Mouse (Mus musculus): Measurements from ENCODE around the gene Ppp1r13l. TPM values are rescaled to one million over a fixed set of nuclear protein-coding genes. Genes with fewer than 3 reads are reported as not detected.

Gene Ppp1r13l
- total and polyA plus RNA-seq, 3 experiments = 1.5 to 15.9 TPM; not detected in 1

DNA sequence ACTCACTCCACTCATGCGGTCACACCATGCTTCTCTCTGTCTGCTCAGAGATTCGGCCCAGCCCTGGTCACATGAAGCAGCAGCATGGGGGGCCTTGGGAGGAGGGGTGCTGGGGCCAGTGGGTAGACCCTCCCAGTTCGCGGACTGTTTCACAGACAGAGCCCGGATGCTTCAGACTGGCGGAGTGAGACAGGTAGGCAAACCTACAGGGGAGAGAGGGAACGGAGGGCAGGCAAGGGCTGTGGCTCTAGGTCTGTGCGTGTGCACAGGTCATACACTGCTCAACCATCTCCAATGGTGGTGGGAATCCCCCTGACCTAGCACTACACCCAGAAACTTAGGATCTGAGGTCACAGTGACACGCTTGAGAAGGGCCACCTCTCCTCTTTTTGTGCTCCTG, 40.1 kb upstream of the Ppp1r13l start:
- Histone ChIP-seq H3K4me3 (ENCODE audit: control insufficient read depth in 1 of 2, insufficient read depth in 1 of 2, low read depth in 2 of 2, low read length in 2 of 2) (peak overlapping the region in 1 of 2 experiments; percentile 66; a peak in 2 of 4 replicates), H3K27ac (ENCODE audit: control insufficient read depth, low read depth, low read length) (no peak overlapping the region), H3K79me2 (ENCODE audit: control insufficient read depth, insufficient read depth, low read length, poor library complexity) (no peaks in the 10 kb centered on the region), H3K9ac (ENCODE audit: control insufficient read depth, low read depth, low read length, poor library complexity, severe bottlenecking) (peak overlapping the region; percentile 52), H3K4me1 (ENCODE audit: control insufficient read depth in 1 of 2, insufficient read depth in 2 of 2, low read length in 2 of 2) (peaks cover 0 to 25% of the 10 kb centered on the region in 2 experiments; a peak in 2 of 4 replicates), H3K9me3 (replicated peaks; ENCODE audit: insufficient read depth, low read length) (no peaks in the 10 kb centered on the region), H3K36me3 (ENCODE audit: control insufficient read depth in 1 of 2, insufficient read depth in 2 of 2, low read length in 2 of 2) (no peaks in the 10 kb centered on the region), H3K27me3 (ENCODE audit: control insufficient read depth in 1 of 2, insufficient read depth in 2 of 2, low read length in 2 of 2) (peaks cover under 1 to 2% of the 10 kb centered on the region in 2 experiments; a peak in 2 of 4 replicates)
- DNase-seq (ENCODE audit: low read depth, low spot score) = no peak
- TF ChIP-seq SMC3 (IDR thresholded peaks at IDR 0.05; ENCODE audit: low read depth, low read length) (no peak), POLR2A (IDR thresholded peaks at IDR 0.05; ENCODE audit: control insufficient read depth in 1 of 2, insufficient read depth in 1 of 2, low read depth in 1 of 2, low read length in 2 of 2, poor library complexity in 1 of 2) (no peak), MYB (IDR thresholded peaks at IDR 0.05; ENCODE audit: low read depth, low read length) (no peak), JUND (IDR thresholded peaks at IDR 0.05; ENCODE audit: low read depth, low read length) (no peak), ZC3H11A (IDR thresholded peaks at IDR 0.05; ENCODE audit: low read depth, low read length) (no peak), RAD21 (IDR thresholded peaks at IDR 0.05; ENCODE audit: low read depth, low read length) (no peak), EP300 (IDR thresholded peaks at IDR 0.05; ENCODE audit: low read depth in 1 of 2, low read length in 2 of 2) (no peak), CTCF (IDR thresholded peaks at IDR 0.05 in 2 of 3, conservative IDR thresholded peaks at IDR 0.05 in 1 of 3; ENCODE audit: control insufficient read depth in 1 of 3, insufficient read depth in 1 of 3, low read depth in 2 of 3, low read length in 3 of 3, poor library complexity in 1 of 3, severe bottlenecking in 1 of 3) (no peak), MAFK (IDR thresholded peaks at IDR 0.05; ENCODE audit: borderline replicate concordance, low read depth, low read length) (no peak), TAL1 (IDR thresholded peaks at IDR 0.05; ENCODE audit: low read length) (no peak), RCOR1 (IDR thresholded peaks at IDR 0.05; ENCODE audit: low read depth, low read length) (no peak), MXI1 (IDR thresholded peaks at IDR 0.05; ENCODE audit: low read depth, low read length) (no peak)

- peak; percentile 95 for DNase-seq (ENCODE audit: low read depth, low spot score)
- H3K4me1 ChIP-seq (ENCODE audit: control insufficient read depth in 1 of 2, insufficient read depth in 2 of 2, low read length in 2 of 2) = peaks cover 0 to 25% of the 10 kb centered on the region in 2 experiments; a peak in 2 of 4 replicates
- H3K36me3 ChIP-seq (ENCODE audit: control insufficient read depth in 1 of 2, insufficient read depth in 2 of 2, low read length in 2 of 2) = no peaks in the 10 kb centered on the region
- no peak overlapping the region for H3K27ac ChIP-seq (ENCODE audit: control insufficient read depth, low read depth, low read length)
- peak overlapping the region; percentile 52 for H3K9ac ChIP-seq (ENCODE audit: control insufficient read depth, low read depth, low read length, poor library complexity, severe bottlenecking)
- no peaks in the 10 kb centered on the region for H3K9me3 ChIP-seq (replicated peaks; ENCODE audit: insufficient read depth, low read length)
- peak overlapping the region in 1 of 2 experiments; percentile 66; a peak in 3 of 4 replicates for H3K4me3 ChIP-seq (ENCODE audit: control insufficient read depth in 1 of 2, insufficient read depth in 1 of 2, low read depth in 2 of 2, low read length in 2 of 2)
- H3K27me3 ChIP-seq (ENCODE audit: control insufficient read depth in 1 of 2, insufficient read depth in 2 of 2, low read length in 2 of 2) = peaks cover 0 to 2% of the 10 kb centered on the region in 2 experiments; a peak in 1 of 4 replicates
- no peaks in the 10 kb centered on the region for H3K79me2 ChIP-seq (ENCODE audit: control insufficient read depth, insufficient read depth, low read length, poor library complexity)
- TF ChIP-seq TAL1 (IDR thresholded peaks at IDR 0.05; ENCODE audit: low read length) (no peak), POLR2AphosphoS5 (IDR thresholded peaks at IDR 0.05; ENCODE audit: borderline replicate concordance, low read depth, low read length) (no peak), CHD1 (IDR thresholded peaks at IDR 0.05; ENCODE audit: low read depth, low read length) (no peak), ZKSCAN1 (IDR thresholded peaks at IDR 0.05; ENCODE audit: low read depth, low read length) (no peak), MAFK (IDR thresholded peaks at IDR 0.05; ENCODE audit: borderline replicate concordance, low read depth, low read length) (no peak), SIN3A (IDR thresholded peaks at IDR 0.05; ENCODE audit: low read length) (peak; percentile 96), ETS1 (IDR thresholded peaks at IDR 0.05; ENCODE audit: low read depth, low read length) (no peak), JUND (IDR thresholded peaks at IDR 0.05; ENCODE audit: low read depth, low read length) (no peak), UBTF (IDR thresholded peaks at IDR 0.05; ENCODE audit: borderline replicate concordance, insufficient read depth, low read depth, low read length) (no peak), SMC3 (IDR thresholded peaks at IDR 0.05; ENCODE audit: low read depth, low read length) (no peak), MYC (IDR thresholded peaks at IDR 0.05; ENCODE audit: low read depth, low read length) (no peak), MXI1 (IDR thresholded peaks at IDR 0.05; ENCODE audit: low read depth, low read length) (peak; percentile 90; the same call in 1 of the 2 replicates), GATA1 (IDR thresholded peaks at IDR 0.05; ENCODE audit: low read depth, low read length) (no peak), RAD21 (IDR thresholded peaks at IDR 0.05; ENCODE audit: low read depth, low read length) (no peak), EP300 (IDR thresholded peaks at IDR 0.05; ENCODE audit: low read depth in 1 of 2, low read length in 2 of 2) (no peak), TBP (IDR thresholded peaks at IDR 0.05; ENCODE audit: low read depth, low read length) (no peak), HCFC1 (IDR thresholded peaks at IDR 0.05; ENCODE audit: low read depth, low read length) (peak; percentile 66; the same call in 1 of the 2 replicates), ELF1 (IDR thresholded peaks at IDR 0.05; ENCODE audit: low read depth, low read length) (peak; percentile 32; the same call in 1 of the 2 replicates), POLR2AphosphoS2 (IDR thresholded peaks at IDR 0.05; ENCODE audit: low read length) (no peak), TCF12 (IDR thresholded peaks at IDR 0.05; ENCODE audit: low read depth, low read length) (no peak), BHLHE40 (IDR thresholded peaks at IDR 0.05; ENCODE audit: borderline replicate concordance, low read depth, low read length) (no peak), CHD2 (IDR thresholded peaks at IDR 0.05; ENCODE audit: low read length) (no peak), POLR2A (IDR thresholded peaks at IDR 0.05; ENCODE audit: control insufficient read depth in 1 of 2, insufficient read depth in 1 of 2, low read depth in 1 of 2, low read length in 2 of 2, poor library complexity in 1 of 2) (no peak), NRF1 (IDR thresholded peaks at IDR 0.05; ENCODE audit: insufficient read depth, low read depth, low read length, poor library complexity, severe bottlenecking) (no peak), GABPA (IDR thresholded peaks at IDR 0.05; ENCODE audit: low read depth, low read length) (no peak), MEF2A (IDR thresholded peaks at IDR 0.05; ENCODE audit: extremely low read depth, insufficient replicate concordance, low read depth, low read length, poor library complexity, severe bottlenecking) (no peak)
Observed at GRCm38 (mm10) chr7:19319906-19320305, 39.6 kb upstream of the Ppp1r13l start.

All from MEL (cell line).